Mouse (Mus musculus) heart, embryonic 11.5 days (tissue): ENCODE measurements at regions not wholly inside any gene's neighbourhood (a gene's known extent, or its start where the extent isn't known, plus 50 kb on each side); places are given as distances from the start of the nearest gene placed in this dataset.
A peak's percentile ranks its signal among the peaks of the same experiment; 100 is the strongest.

ENCODE experiments used
- ATAC-seq: fragments of 200-750 bp; cut with Nextera tagmentation; replicated peaks from 2 replicates; pipeline ENCODE4 v1.8.0; 2017; ENCODE audit warnings: moderate library complexity; ENCODE audit not compliant: insufficient number of reproducible peaks, low FRiP score, low TSS enrichment
- H3K27ac ChIP-seq: fragments of 300-500 bp; sonication (generic); 2 replicates; pipeline ENCODE4 v1.5.1; 2014; ENCODE audit warnings: mild to moderate bottlenecking, low read depth, low read length
- H3K27me3 ChIP-seq: fragments of 300-500 bp; sonication (generic); 2 replicates; pipeline ENCODE4 v1.6.1; 2014; ENCODE audit warnings: mild to moderate bottlenecking, low read length, mixed read lengths; ENCODE audit not compliant: control insufficient read depth, insufficient read depth
- H3K36me3 ChIP-seq: fragments of 300-500 bp; sonication (generic); 2 replicates; pipeline ENCODE4 v1.6.1; 2014; ENCODE audit warnings: mild to moderate bottlenecking, low read length, moderate library complexity, mixed read lengths; ENCODE audit not compliant: control insufficient read depth, insufficient read depth
- H3K4me1 ChIP-seq: fragments of 300-500 bp; sonication (generic); 2 replicates; pipeline ENCODE4 v1.6.1; 2014; ENCODE audit warnings: low read length; ENCODE audit not compliant: control insufficient read depth, insufficient read depth
- H3K4me2 ChIP-seq: fragments of 300-500 bp; sonication (generic); 2 replicates; pipeline ENCODE4 v1.6.1; 2014; ENCODE audit warnings: mild to moderate bottlenecking, moderate library complexity
- H3K4me3 ChIP-seq: fragments of 300-500 bp; sonication (generic); 2 replicates; pipeline ENCODE4 v1.5.1; 2014; ENCODE audit warnings: low read depth, low read length
- H3K9ac ChIP-seq: fragments of 300-500 bp; sonication (generic); 2 replicates; pipeline ENCODE4 v1.6.1; 2014; ENCODE audit warnings: mild to moderate bottlenecking, low read depth, low read length, moderate library complexity
- H3K9me3 ChIP-seq: fragments of 300-500 bp; sonication (generic); replicated peaks from 2 replicates; pipeline ENCODE4 v1.6.1; 2016; ENCODE audit warnings: low read length; ENCODE audit not compliant: control insufficient read depth
- WGBS: fragments of 180-500 bp; shearing (Covaris S2); extraction: QIAGEN DNeasy Blood & Tissue Kit; methylation state at CpG from one replicate; pipeline ENCODE4 v1.1.7; 2014; ENCODE audit not compliant: insufficient replicate concordance; 5-methylcytosine and 5-hydroxymethylcytosine counted together

- Histone ChIP-seq H3K4me3 (peak overlapping the region; percentile 20), H3K4me2 (peak overlapping the region; percentile 60), H3K36me3 (no peaks in the 10 kb centered on the region), H3K9me3 (0 out of 2 replicates have a peak, but pooled peaks cover 2% of the 10 kb centered on the region), H3K27me3 (no peaks in the 10 kb centered on the region), H3K27ac (no peak overlapping the region), H3K4me1 (no peaks in the 10 kb centered on the region), H3K9ac (no peak overlapping the region)
- WGBS: under 1% methylated on average over 13 of the region's 13 CpGs
- no peak for ATAC-seq
Measured at GRCm38 (mm10) chr7:35948389-35948788, 145.6 kb upstream of the Zfp507 start.

- 71% methylated on average over 3 of the region's 3 CpGs for WGBS
- H3K9ac ChIP-seq: no peak overlapping the region
- H3K27ac ChIP-seq: no peak overlapping the region
- no peak overlapping the region for H3K4me2 ChIP-seq
- H3K27me3 ChIP-seq: no peaks in the 10 kb centered on the region
- H3K4me1 ChIP-seq: no peaks in the 10 kb centered on the region
- no peak overlapping the region for H3K4me3 ChIP-seq
- 0 out of 2 replicates have a peak, but pooled peaks cover 2% of the 10 kb centered on the region for H3K9me3 ChIP-seq
- no peaks in the 10 kb centered on the region for H3K36me3 ChIP-seq
- no peak for ATAC-seq
Measured at GRCm38 (mm10) chr7:35941086-35941485, 138.3 kb upstream of the Zfp507 start.

GRCm38 (mm10) chr7:35938123-35938869 lies 135.5 kb upstream of the Zfp507 start:
- H3K4me3 ChIP-seq: no peak overlapping the region
- H3K4me1 ChIP-seq: no peaks in the 10 kb centered on the region
- WGBS: 75% methylated on average over 13 of the region's 13 CpGs
- H3K27me3 ChIP-seq: no peaks in the 10 kb centered on the region
- H3K9me3 ChIP-seq: no peaks in the 10 kb centered on the region
- H3K4me2 ChIP-seq: no peak overlapping the region
- no peak for ATAC-seq
- H3K9ac ChIP-seq: no peak overlapping the region
- no peak overlapping the region for H3K27ac ChIP-seq
- no peaks in the 10 kb centered on the region for H3K36me3 ChIP-seq

- ATAC-seq: no peak
- Histone ChIP-seq H3K4me2 (no peak overlapping the region), H3K4me1 (peaks cover 3% of the 10 kb centered on the region; the same call in 1 of the 2 replicates), H3K27ac (no peak overlapping the region), H3K36me3 (no peaks in the 10 kb centered on the region), H3K4me3 (no peak overlapping the region), H3K9me3 (peaks cover 6% of the 10 kb centered on the region), H3K27me3 (0 out of 2 replicates have a peak, but pooled peaks cover 5% of the 10 kb centered on the region), H3K9ac (no peak overlapping the region)
- 79% methylated on average over 4 of the region's 4 CpGs for WGBS
Measured at GRCm38 (mm10) chr7:35926749-35927148, 123.9 kb upstream of the Zfp507 start.

GRCm38 (mm10) chr7:35922582-35922981 lies 119.8 kb upstream of the Zfp507 start:
- Histone ChIP-seq H3K4me1 (peaks cover 3% of the 10 kb centered on the region; the same call in 1 of the 2 replicates), H3K27ac (no peak overlapping the region), H3K4me2 (peak overlapping the region; percentile 39), H3K9ac (no peak overlapping the region), H3K4me3 (0 out of 2 replicates have a peak overlapping the region, but pooled peaks have one; percentile 0), H3K9me3 (peaks cover 6% of the 10 kb centered on the region), H3K27me3 (0 out of 2 replicates have a peak, but pooled peaks cover 11% of the 10 kb centered on the region), H3K36me3 (no peaks in the 10 kb centered on the region)
- no peak for ATAC-seq
- WGBS: 11% methylated on average over 9 of the region's 9 CpGs

GRCm38 (mm10) chr7:35920884-35921283 lies 118.1 kb upstream of the Zfp507 start:
- H3K4me2 ChIP-seq: no peak overlapping the region
- ATAC-seq: no peak
- no peaks in the 10 kb centered on the region for H3K36me3 ChIP-seq
- H3K27me3 ChIP-seq: 0 out of 2 replicates have a peak, but pooled peaks cover 11% of the 10 kb centered on the region
- peaks cover 3% of the 10 kb centered on the region; the same call in 1 of the 2 replicates for H3K9me3 ChIP-seq
- 50% methylated on average over 9 of the region's 9 CpGs for WGBS
- no peak overlapping the region for H3K9ac ChIP-seq
- H3K27ac ChIP-seq: no peak overlapping the region
- peaks cover 3% of the 10 kb centered on the region; the same call in 1 of the 2 replicates for H3K4me1 ChIP-seq
- no peak overlapping the region for H3K4me3 ChIP-seq

- Histone ChIP-seq H3K9ac (no peak overlapping the region), H3K27ac (no peak overlapping the region), H3K36me3 (no peaks in the 10 kb centered on the region), H3K27me3 (0 out of 2 replicates have a peak, but pooled peaks cover 11% of the 10 kb centered on the region), H3K9me3 (peaks cover 3% of the 10 kb centered on the region; the same call in 1 of the 2 replicates), H3K4me2 (no peak overlapping the region), H3K4me3 (no peak overlapping the region), H3K4me1 (peaks cover 3% of the 10 kb centered on the region; the same call in 1 of the 2 replicates)
- WGBS: 76% methylated on average over 11 of the region's 11 CpGs
- ATAC-seq: no peak
Measured at GRCm38 (mm10) chr7:35920194-35920609, 117.4 kb upstream of the Zfp507 start.

- H3K9ac ChIP-seq: no peak overlapping the region
- H3K9me3 ChIP-seq: no peaks in the 10 kb centered on the region
- no peak for ATAC-seq
- no peaks in the 10 kb centered on the region for H3K36me3 ChIP-seq
- 0 out of 2 replicates have a peak, but pooled peaks cover 4% of the 10 kb centered on the region for H3K27me3 ChIP-seq
- H3K4me1 ChIP-seq: no peaks in the 10 kb centered on the region
- no peak overlapping the region for H3K4me2 ChIP-seq
- 55% methylated on average over 8 of the region's 8 CpGs for WGBS
- no peak overlapping the region for H3K4me3 ChIP-seq
- no peak overlapping the region for H3K27ac ChIP-seq
Measured at GRCm38 (mm10) chr7:35910109-35910706, 107.4 kb upstream of the Zfp507 start.
